Mouse (Mus musculus): ENCODE data around the gene Prkrip1. TPM values are rescaled to one million over a fixed set of nuclear protein-coding genes. Genes with fewer than 3 reads are reported as not detected.
A peak's percentile ranks its signal among the peaks of the same experiment; 100 is the strongest.

The Prkrip1 gene
- total and polyA plus RNA-seq, 2 experiments from 2014 or later: 8.4 to 32.7 TPM

GRCm38 (mm10) chr5:136182830-136183229, 15.9 kb downstream of the Prkrip1 start:
- ATAC-seq (ENCODE audit: insufficient read depth, low read depth) (no peak), DNase-seq (ENCODE audit: low spot score) (no peak)
- TF ChIP-seq CTCF (IDR thresholded peaks at IDR 0.05; ENCODE audit: low read depth): no peak
- TF ChIP-seq EP300 (IDR thresholded peaks at IDR 0.05; ENCODE audit: low read depth): no peak
- 71% methylated on average over 4 of the region's 4 CpGs for WGBS
- no peak overlapping the region for H3K4me2 ChIP-seq (ENCODE audit: low read depth, low read length)
- H3K36me3 ChIP-seq (replicated peaks; ENCODE audit: control insufficient read depth, insufficient read depth, low read length): peaks cover 70% of the 10 kb centered on the region
- no peaks in the 10 kb centered on the region for H3K9me3 ChIP-seq (replicated peaks; ENCODE audit: control insufficient read depth, low read length)
- no peak overlapping the region for H3K27ac ChIP-seq (ENCODE audit: low read depth)
- H3K4me3 ChIP-seq (ENCODE audit: low read depth, low read length): no peak overlapping the region
- no peak overlapping the region for H3K9ac ChIP-seq (replicated peaks; ENCODE audit: low read depth, low read length)
- no peaks in the 10 kb centered on the region for H3K27me3 ChIP-seq (ENCODE audit: control insufficient read depth, insufficient read depth, low read length)
- no peaks in the 10 kb centered on the region for H3K4me1 ChIP-seq (ENCODE audit: control insufficient read depth, insufficient read depth)

- WGBS: 74% methylated on average over 6 of the region's 6 CpGs
- H3K36me3 ChIP-seq (replicated peaks; ENCODE audit: control insufficient read depth, insufficient read depth, low read length): peaks cover 67% of the 10 kb centered on the region
- no peak for DNase-seq (ENCODE audit: low spot score)
- TF ChIP-seq CTCF (IDR thresholded peaks at IDR 0.05; ENCODE audit: low read depth): no peak
- no peak for TF ChIP-seq EP300 (IDR thresholded peaks at IDR 0.05; ENCODE audit: low read depth)
- no peak for ATAC-seq (ENCODE audit: insufficient read depth, low read depth)
- H3K4me2 ChIP-seq (ENCODE audit: low read depth, low read length): no peak overlapping the region
- H3K9me3 ChIP-seq (replicated peaks; ENCODE audit: control insufficient read depth, low read length): no peaks in the 10 kb centered on the region
- H3K27me3 ChIP-seq (ENCODE audit: control insufficient read depth, insufficient read depth, low read length): no peaks in the 10 kb centered on the region
- no peak overlapping the region for H3K27ac ChIP-seq (ENCODE audit: low read depth)
- H3K9ac ChIP-seq (replicated peaks; ENCODE audit: low read depth, low read length): no peak overlapping the region
- no peaks in the 10 kb centered on the region for H3K4me1 ChIP-seq (ENCODE audit: control insufficient read depth, insufficient read depth)
- no peak overlapping the region for H3K4me3 ChIP-seq (ENCODE audit: low read depth, low read length)
Measured at GRCm38 (mm10) chr5:136182049-136182448, 16.7 kb downstream of the Prkrip1 start.

GRCm38 (mm10) chr5:136181197-136181596, 17.6 kb downstream of the Prkrip1 start:
- H3K36me3 ChIP-seq (replicated peaks; ENCODE audit: control insufficient read depth, insufficient read depth, low read length): peaks cover 64% of the 10 kb centered on the region
- no peaks in the 10 kb centered on the region for H3K9me3 ChIP-seq (replicated peaks; ENCODE audit: control insufficient read depth, low read length)
- no peaks in the 10 kb centered on the region for H3K27me3 ChIP-seq (ENCODE audit: control insufficient read depth, insufficient read depth, low read length)
- H3K4me1 ChIP-seq (ENCODE audit: control insufficient read depth, insufficient read depth): no peaks in the 10 kb centered on the region
- no peak overlapping the region for H3K4me3 ChIP-seq (ENCODE audit: low read depth, low read length)
- no peak overlapping the region for H3K4me2 ChIP-seq (ENCODE audit: low read depth, low read length)
- H3K9ac ChIP-seq (replicated peaks; ENCODE audit: low read depth, low read length): no peak overlapping the region
- WGBS: 88% methylated on average over 6 of the region's 6 CpGs
- ATAC-seq (ENCODE audit: insufficient read depth, low read depth) (no peak), DNase-seq (ENCODE audit: low spot score) (no peak)
- no peak overlapping the region for H3K27ac ChIP-seq (ENCODE audit: low read depth)
- TF ChIP-seq EP300 (IDR thresholded peaks at IDR 0.05; ENCODE audit: low read depth) (no peak), CTCF (IDR thresholded peaks at IDR 0.05; ENCODE audit: low read depth) (no peak)

- 91% methylated on average over 5 of the region's 5 CpGs for WGBS
- TF ChIP-seq EP300 (IDR thresholded peaks at IDR 0.05; ENCODE audit: low read depth) (no peak), CTCF (IDR thresholded peaks at IDR 0.05; ENCODE audit: low read depth) (no peak)
Measured at GRCm38 (mm10) chr5:136179594-136179993, 19.2 kb downstream of the Prkrip1 start.

GRCm38 (mm10) chr5:136173606-136174463, 24.9 kb downstream of the Prkrip1 start:
- Histone ChIP-seq H3K4me1 (ENCODE audit: control insufficient read depth, insufficient read depth) (peaks cover 12% of the 10 kb centered on the region; the same call in 1 of the 2 replicates), H3K27ac (ENCODE audit: low read depth) (peak overlapping the region; percentile 26; the same call in 1 of the 2 replicates), H3K36me3 (replicated peaks; ENCODE audit: control insufficient read depth, insufficient read depth, low read length) (peaks cover 7% of the 10 kb centered on the region; the same call in 1 of the 2 replicates), H3K9me3 (replicated peaks; ENCODE audit: control insufficient read depth, low read length) (no peaks in the 10 kb centered on the region), H3K9ac (replicated peaks; ENCODE audit: low read depth, low read length) (no peak overlapping the region), H3K4me3 (ENCODE audit: low read depth, low read length) (no peak overlapping the region), H3K27me3 (ENCODE audit: control insufficient read depth, insufficient read depth, low read length) (peaks cover 3% of the 10 kb centered on the region; the same call in 1 of the 2 replicates), H3K4me2 (ENCODE audit: low read depth, low read length) (no peak overlapping the region)
- ATAC-seq (ENCODE audit: insufficient read depth, low read depth): no peak
- no peak for DNase-seq (ENCODE audit: low spot score)
- WGBS: 33% methylated on average over 9 of the region's 9 CpGs
- TF ChIP-seq EP300 (IDR thresholded peaks at IDR 0.05; ENCODE audit: low read depth) (no peak), CTCF (IDR thresholded peaks at IDR 0.05; ENCODE audit: low read depth) (no peak)

More at GRCm38 (mm10) chr5:136179594-136179993, 19.2 kb downstream of the Prkrip1 start:
- no peaks in the 10 kb centered on the region for H3K27me3 ChIP-seq (ENCODE audit: control insufficient read depth, insufficient read depth, low read length)
- no peak overlapping the region for H3K27ac ChIP-seq (ENCODE audit: low read depth)
- no peaks in the 10 kb centered on the region for H3K9me3 ChIP-seq (replicated peaks; ENCODE audit: control insufficient read depth, low read length)
- peaks cover 48% of the 10 kb centered on the region for H3K36me3 ChIP-seq (replicated peaks; ENCODE audit: control insufficient read depth, insufficient read depth, low read length)
- ATAC-seq (ENCODE audit: insufficient read depth, low read depth) (no peak), DNase-seq (ENCODE audit: low spot score) (no peak)
- H3K4me1 ChIP-seq (ENCODE audit: control insufficient read depth, insufficient read depth): no peaks in the 10 kb centered on the region
- H3K4me2 ChIP-seq (ENCODE audit: low read depth, low read length): no peak overlapping the region
- H3K9ac ChIP-seq (replicated peaks; ENCODE audit: low read depth, low read length): no peak overlapping the region
- no peak overlapping the region for H3K4me3 ChIP-seq (ENCODE audit: low read depth, low read length)
